Mouse (Mus musculus) gastrocnemius, postnatal 14 days (tissue): ENCODE data around the gene Trim14. TPM values are rescaled to one million over a fixed set of nuclear protein-coding genes. Genes with fewer than 3 reads are reported as not detected.

ENCODE experiments used
- DNase-seq: peaks from one replicate; pipeline ENCODE4 v3.0.0; 2021; ENCODE audit warnings: mixed read lengths
- intact Hi-C: fragments of 180-260 bp; cut with DNase I; formaldehyde crosslinking; loops from one replicate; pipeline ENCODE4 v1.15.1; 2025; ENCODE audit warnings: low total_unique reads
- total RNA-seq, 2 experiments: library from RNA; stranded (reverse); gene quantifications; 2 replicates each; pipeline ENCODE4 v1.2.3; 2021

The Trim14 gene
- total RNA-seq, 2 experiments from 2014 or later: 0.66 to 0.93 TPM

DNA sequence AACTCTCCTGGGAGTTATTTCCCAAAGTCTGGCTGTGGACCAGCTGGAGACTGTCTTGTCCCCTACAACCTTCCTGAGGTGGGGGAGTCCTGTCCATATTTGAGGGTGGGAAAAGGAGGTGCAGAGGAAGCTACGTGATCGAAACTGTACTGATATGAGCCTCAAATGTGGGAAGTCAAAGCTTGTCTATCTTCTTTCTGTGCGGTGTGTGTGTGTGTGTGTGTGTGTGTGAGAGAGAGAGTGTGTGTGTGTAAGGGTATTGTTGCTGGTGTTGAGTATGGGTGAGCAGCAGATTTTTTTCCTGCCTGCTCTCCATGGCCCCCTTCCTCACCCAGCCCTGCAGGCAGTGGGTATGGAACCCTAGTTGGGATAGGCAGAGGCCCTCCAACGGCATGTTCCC is 28.3 kb upstream of the Trim14 start:
- intact Hi-C loops: no loop called here
- DNase-seq: no peak

DNA sequence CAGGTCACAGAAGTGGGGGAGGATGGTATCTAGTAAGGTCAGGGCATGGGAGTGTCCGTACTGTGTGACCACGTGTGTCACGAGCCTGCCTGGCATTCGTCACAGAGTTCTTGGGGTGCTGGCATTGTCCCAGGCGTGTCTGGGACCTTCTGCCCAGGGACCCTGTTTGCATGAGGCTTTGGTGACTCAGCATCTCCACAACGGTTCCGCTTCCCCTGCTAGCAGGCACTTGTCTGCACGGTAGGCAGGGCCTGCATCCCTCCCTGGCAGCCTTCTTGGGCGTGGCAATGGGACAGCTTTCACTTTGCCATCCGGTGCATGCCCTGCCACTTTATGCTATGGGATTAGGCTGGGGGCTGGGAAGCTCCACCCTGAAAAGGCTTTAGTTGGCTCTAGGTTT is 27.9 kb upstream of the Trim14 start:
- intact Hi-C loops: no loop called here
- peak; percentile 13 for DNase-seq

DNA sequence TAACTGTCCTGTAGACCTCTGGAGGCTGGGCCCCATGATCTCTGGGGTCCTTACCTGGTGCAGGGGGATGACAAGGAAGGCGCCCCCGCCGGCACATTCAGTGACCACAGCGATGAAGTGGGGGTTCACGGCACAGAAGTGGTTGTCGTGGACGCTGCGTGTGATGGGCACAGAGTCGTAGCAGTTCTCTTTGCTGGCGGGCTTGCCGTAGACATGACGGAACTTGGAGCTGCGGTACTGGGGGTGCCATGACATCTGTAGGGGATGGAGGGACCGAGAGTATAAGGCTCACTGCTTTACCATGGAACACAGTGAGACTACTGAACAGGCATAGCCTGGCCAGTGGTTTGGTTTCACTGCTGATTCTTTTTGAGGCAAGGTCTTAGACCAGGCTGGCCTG is 26.9 kb upstream of the Trim14 start:
- intact Hi-C loops: no loop called here

DNA sequence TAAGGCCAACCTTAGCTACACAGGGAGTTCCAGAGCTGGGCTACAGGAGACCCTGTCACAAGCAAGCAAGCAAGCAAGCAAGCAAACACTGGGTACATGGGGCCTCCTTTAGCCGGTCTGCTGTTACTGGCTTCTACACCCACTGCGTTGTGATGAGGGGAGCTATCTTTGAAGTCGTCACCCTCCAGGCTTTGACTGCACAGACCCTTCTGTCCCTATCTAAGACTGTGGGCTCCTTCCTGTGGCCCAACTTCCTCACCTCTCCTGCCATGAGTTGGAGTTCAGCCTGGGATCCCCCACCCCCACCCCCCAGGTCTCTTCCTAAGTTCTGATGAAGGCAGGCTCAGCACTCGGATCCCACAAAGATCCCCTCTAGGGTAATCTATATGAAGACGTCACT is 26.1 kb upstream of the Trim14 start:
- no peak for DNase-seq
- intact Hi-C loops: no loop called here

More for the DNA sequence above, 26.9 kb upstream of the Trim14 start:
- no peak for DNase-seq

DNA sequence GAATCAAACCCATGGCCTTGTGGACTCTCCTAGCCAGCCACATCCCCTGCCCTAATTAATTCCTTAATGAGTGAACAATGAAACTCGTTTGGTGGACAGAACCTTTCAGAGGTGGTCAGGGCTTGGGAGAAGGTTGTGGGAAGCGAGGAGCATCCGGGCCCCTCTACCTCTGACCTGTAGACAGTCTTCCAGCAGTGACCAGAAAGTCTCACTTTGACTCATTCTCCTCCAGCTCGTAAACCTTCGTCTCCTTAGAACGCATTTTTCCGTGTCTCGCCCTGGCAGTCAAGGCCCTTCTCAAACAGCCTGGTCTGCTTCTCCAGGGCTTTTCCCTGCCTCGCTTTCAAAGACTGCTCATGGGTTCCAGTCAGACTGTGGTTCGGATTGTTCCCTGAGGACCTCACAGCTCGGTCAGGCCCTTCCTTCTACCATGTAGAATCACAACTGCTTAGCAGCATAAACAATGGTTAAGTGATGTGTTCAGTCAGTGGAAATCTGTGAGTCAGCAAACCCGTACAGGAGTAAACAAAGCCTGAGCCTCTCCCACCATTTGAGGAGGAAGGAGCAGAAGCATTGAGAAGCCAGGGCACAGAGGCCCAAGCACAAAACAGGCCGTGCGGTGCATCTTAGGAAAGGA is 24.2 kb upstream of the Trim14 start:
- intact Hi-C loops: no loop called here

DNA sequence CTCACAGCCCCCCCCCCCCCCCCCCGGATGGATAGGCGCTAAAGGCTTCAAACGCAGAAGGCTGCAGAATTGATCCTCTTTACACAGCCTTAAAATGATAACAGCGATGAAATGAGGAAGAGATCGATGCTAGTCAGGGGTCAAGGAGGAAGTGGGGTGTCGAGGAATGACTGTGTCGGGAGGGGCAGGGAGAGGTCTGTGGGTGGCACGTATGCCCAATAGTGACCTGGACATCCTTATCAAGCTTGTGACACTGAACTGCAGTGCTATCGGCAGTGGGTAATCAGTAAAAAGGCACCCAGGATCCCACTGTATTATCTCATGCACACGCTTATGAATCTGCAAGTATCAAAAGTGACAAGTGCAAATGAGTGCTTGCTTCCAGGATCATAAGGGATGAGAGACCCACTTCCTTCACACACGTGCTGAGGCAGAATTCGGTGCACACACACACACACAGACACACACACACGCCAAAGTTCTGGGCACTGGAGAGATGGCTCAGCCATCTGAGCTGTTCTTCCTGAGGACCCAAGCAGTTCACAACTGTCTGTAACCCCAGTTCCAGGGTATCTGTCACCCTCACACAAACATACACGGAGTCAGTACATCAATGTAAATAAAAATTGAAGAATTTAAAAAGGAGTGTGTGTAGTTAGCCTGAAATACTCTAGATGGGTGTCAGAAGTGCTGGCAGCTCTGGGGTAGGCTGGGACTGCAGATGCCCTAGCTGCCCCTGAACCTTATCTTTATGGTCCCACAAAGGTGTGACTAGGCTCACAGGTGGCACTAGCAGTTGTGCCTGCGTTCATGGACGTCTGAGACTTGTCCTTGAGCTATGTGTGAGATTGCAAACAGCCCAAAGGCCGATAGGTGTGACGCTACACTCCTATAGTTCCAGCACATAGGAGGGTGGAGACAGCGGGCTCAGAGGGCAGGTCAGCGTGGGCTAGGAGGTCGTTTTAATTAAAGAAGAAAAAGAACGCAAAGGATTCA is 23.0 kb upstream of the Trim14 start:
- intact Hi-C loops: no loop called here

More for the DNA sequence above, 24.2 kb upstream of the Trim14 start:
- DNase-seq: no peak

DNA sequence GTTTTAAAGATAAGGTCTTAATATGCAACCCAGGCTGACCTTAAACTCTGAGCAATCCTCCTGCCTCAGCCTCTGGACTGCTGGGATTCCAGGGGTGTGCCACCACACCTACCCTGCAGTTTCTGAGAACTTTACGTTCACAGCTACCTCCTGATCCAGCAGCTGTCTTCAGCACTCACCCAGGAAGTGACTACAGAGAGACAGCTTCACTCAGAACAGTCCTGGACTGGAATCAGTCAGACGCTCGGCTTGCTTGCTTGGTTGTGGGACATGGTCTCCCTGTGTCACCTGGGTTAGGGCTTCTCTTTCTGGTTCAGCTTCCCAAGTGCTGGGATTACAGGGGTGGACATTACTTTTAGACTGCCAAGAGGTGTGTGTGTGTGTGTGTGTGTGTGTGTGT is 21.0 kb upstream of the Trim14 start:
- DNase-seq: no peak
- intact Hi-C loops: no loop called here

More for the DNA sequence above, 23.0 kb upstream of the Trim14 start:
- DNase-seq: no peak

DNA sequence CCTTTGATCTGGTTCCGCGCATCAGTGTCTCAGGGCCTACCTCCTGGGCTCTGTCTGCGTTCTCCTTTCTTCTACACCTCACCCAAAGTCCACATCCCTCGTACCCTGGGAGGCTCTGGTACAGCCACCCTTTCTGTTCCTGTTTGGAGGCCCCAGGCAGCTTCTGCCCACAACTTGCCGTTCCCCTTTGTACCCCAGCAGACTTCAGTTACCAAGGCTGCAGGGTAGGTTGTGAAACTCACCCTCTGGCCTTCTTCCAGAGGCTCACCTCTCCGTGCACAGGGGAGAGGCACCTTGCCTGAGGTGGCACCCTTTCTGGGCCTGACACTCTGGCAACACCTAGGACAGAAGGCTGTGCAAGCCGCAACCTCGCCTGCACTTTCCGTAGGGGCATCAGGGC is 19.8 kb upstream of the Trim14 start:
- no peak for DNase-seq
- intact Hi-C loops: no loop called here

DNA sequence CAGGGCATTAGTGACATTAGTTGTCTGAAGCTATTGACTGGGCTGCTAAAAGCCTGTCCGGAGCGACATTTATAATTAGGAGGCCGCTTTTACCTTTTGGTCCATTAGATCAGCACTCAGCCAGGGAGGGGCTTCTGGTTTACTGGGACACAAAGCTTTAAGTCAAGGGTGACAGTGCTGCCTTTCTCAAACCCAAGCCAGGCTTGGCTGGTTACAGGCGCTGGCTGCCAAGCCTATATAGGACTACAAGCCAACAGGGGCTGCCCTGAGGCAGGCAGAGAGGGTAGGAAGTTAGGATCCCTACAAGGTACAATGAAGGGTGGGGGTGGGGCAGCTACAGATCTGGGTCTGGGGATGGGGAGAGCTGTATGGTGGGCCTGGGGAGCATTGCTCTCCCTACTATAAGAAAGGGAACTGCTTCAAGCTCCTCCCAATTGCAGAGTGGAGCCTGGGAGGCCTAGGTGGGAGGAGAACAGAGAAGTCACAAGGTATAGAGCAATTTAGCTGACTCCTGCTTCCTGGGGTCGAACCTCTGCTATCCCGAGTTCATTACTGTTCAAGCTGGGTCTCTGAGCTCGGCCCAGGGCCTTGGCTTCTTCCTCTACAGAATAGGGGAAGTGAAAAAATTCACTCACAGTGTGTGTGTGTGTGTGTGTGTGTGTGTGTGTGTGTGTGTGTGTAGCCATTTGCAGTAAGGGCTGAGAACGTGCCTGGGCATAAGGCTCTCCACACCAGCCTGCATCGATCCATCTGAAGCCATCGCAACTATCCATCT is 18.5 kb upstream of the Trim14 start:
- intact Hi-C loops: no loop called here
- no peak for DNase-seq

DNA sequence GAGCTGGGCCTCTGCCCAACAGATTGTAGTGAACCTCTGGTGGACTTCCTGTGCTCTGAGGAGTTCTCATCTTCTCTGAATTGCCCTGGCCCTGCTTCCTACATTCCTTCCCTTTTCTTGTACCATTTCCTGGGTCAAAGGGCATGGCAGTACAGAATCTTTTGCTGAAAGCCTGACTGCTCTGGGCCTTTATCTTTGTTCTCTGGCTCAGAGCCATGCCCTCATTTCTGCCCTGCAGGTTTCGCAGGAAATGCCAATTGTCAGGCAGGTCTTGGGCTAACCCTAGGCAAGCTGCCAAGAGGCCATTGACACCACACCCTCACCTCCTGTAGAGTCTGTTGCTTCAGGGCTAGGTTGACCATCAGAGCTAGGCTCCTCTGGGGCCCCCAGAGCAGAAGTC is 17.9 kb upstream of the Trim14 start:
- intact Hi-C loops: no loop called here
- no peak for DNase-seq

DNA sequence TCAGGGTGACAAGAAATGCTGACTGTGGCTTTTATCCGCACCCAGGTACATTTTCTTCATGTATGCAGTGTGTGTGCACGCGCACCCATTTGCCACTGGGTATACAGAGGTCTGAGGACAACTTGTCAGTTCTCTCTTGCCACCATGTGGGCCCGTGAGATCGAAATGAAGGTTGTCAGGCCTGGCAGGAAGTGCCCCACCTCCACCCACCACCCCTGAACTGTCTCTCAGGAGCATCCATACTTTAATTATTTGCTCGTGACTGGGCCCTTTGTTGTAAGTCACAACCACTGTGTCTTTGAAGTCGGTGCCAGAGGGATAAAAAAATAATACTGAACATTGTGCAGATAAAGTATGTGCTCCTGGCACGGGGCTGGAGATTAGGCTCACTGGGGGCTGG is 14.5 kb upstream of the Trim14 start:
- intact Hi-C loops: no loop called here
- no peak for DNase-seq

DNA sequence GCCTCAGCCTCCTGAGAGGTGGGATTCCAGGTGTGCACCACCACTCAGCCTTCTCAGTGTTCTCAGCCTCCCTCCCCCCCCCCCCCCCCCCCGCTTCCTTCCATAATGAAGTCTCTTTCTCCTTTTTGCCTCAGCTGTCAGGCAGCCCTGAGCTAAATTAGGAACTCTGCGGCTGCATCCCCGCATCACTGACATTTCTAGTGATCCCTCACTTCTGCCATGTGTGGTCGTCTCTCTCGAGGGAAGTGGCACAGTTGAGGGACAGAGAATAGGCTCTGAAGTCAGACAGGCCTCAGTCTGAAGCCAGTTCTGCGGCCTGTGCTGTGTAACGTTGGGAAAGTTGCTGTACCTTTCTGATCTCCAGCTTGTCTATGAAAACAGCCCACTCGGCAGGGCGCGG is 14.0 kb upstream of the Trim14 start:
- DNase-seq: no peak
- intact Hi-C loops: no loop called here

DNA sequence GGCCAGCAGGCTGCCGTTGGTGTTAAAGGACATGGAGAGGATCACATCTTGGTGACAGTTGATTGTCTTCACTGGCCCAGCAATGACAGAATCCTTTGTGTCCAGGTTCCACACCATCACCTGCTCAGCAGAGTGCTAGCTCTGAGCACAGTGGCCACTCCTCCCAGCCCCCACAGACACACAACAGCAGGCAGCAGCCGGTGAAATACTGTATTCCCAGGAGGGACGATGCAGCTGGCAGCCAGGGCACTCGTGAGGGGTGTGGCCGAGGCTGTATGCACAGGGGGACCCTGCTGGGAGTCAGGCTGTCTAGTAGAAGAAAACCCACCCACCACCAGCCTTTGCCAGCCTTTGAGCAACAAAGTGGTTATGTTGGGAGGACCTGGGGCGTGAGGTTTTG is 10.8 kb upstream of the Trim14 start:
- no peak for DNase-seq
- intact Hi-C loops: no loop called here

DNA sequence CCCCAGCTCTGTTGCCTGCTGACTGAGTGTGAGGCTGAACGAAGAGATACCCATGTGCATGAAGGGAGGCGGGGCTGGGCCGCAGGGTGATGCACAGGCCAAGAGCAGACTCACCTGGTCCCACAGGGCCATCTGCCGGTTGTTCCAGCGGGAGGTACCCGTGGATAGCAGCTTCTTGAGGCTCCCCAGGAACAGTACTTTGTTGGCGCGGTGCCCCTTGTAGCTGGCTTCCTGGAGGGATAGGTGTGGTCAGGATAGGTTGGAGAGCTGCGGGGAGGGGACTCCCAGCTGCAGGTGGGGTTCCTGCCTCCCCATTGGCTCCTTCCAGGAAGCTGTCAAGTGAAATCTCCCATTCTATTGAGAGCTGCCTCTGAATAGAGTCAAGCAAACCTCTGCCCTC is 9.6 kb upstream of the Trim14 start:
- intact Hi-C loops: no loop called here

DNA sequence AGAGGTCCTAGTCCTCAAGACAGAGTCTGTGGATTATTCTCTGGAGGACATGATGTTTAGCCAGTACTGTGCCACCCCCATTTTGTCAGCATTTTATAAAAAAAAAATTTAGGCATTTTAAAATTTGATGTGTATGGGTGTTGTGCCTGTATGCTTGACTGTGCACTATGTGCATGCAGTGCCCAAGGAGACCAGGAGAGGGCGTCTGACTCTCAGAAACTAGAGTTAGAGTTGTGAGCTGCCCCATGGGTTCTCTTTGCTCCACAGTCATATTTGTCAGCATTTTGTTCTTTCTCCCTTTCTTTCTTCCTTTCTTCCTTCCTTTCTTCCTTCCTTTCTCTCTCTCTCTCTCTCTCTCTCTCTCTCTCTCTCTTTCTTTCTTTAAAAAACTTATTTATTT is 8.4 kb upstream of the Trim14 start:
- DNase-seq: no peak
- intact Hi-C loops: no loop called here

More for the DNA sequence above, 9.6 kb upstream of the Trim14 start:
- no peak for DNase-seq

DNA sequence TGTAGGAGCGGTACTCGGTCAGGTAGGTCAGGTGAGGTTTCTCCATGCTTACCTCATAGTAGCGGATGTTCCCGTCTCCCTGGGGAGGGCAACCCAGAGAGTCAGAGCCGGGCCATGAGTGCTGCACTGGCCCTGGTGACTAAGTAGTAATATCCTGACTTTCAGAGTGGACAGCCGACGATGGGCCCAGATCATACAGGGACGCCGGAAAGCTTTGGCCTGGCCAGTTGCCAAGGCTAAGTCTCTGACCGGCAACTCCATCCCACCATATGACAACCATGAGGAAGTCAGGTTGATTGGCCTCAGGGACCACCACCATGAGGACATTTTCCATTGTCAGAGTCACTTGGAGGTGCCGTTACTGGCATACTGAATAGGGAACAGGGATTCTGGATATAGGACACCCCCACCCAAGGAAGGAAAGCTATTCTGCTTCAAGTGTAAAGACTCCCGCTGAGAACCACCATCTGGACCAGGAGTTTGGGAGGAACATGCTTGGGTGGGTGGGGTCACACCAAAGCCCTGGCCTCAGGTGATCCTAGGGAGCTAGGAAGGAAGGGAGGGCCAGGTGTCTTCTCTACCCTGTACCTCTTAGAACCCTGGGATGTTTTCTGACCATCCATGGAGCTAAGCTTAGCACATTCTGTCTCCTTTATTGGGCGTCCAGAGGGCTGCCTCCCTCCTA is 7.6 kb upstream of the Trim14 start:
- intact Hi-C loops: no loop called here
- DNase-seq: no peak

DNA sequence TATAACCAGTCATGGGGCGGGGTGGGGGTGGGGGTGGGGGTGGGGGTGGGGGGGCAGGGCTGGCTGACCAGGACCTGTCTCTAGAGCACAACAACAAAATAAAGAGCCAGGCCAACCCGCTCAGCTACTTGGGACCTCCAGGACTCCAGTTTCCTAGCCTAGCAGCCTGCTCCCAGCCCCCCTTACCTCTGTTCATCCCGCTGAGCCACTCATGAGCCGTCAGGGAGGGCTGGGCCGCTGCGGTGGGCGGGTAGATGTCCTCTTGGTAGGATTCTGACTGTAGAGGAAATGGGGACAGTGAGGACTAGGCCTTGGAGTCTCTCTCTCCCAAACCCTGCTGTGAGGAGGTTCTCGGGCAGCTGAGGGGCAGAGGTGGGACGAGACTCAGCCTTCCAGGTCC is 5.8 kb upstream of the Trim14 start:
- DNase-seq: no peak
- intact Hi-C loops: no loop called here

DNA sequence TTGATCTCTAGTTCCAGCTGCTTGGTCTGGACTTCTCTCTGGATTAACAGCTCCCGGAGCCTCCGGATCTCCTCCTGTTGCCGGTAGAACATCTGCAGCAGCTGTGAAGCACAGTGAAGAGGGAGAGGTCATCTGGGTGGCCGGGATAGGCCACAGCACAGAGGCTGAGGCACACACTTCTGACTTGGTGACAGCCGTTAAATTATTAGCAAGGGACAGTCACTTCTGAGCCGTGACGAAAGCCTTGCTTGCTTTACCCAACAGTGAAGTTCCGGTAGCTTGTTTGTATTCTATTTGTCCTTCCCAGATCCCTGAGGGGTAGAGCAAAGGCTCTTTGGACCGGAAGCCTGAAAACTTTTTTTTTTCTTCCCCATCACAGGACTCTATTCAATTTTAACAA is 3.2 kb upstream of the Trim14 start:
- no peak for DNase-seq
- intact Hi-C loops: no loop called here

DNA sequence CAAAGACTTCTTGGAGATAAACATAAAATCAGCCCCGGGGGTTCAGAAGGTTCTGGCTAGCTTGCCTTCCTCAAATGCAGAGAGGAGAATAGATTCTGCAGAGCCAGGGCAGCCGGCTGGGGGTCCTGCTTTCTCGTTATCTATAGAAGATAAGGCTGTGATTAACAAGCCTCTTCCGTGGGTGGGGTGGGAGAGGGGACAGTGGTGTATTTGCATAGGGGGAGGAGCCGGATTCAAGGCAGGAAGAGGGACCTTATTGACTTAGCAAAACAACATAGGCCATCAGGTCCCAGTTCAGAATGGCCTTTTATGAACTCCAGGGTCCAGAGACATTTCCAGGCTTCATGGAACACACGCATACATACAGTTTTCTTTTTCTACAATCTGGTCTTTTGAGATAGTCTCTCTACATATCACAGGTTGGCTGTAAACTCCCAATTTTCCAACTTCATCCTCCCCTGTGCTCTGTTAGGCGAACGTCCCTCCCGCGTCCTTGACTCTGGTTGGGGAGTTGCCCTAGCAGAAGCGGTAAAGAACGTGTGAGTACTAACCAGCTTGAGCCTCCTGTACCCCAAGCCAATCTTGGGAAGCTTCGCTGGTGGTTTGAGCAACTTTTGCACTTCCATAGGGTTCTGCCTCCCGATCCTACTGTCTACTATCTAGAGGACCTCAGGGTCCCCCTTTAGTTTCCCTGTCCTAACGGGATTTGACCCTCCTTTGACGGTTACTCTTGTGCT is 679 bp downstream of the Trim14 start:
- DNase-seq: no peak
- intact Hi-C loops: no loop called here
